In genomic region chr8:55049979-55050378, GRCm38 (mm10) we compare ENCODE assay signal across 9 mouse cellular contexts.
"Had no signal": no experiment of that assay in that cellular context is flagged by ENCODE, and none has a peak within 500 bp of the region (broad histone marks: within the 10 kb centered on the region; RNA-seq: fewer than 3 reads in every experiment).

No protein-coding gene starts in this region.

- DNase-seq: kidney, adult 8-10 months; kidney, postnatal 10 days; kidney, postnatal 36 days; liver, postnatal 0 days; lung, embryonic 14.5 days; thymus, adult 18-20 months; thymus, postnatal 36 days had no signal

- ATAC-seq: liver, postnatal 0 days; lung, postnatal 0 days; midbrain, embryonic 13.5 days had no signal
